Mouse (Mus musculus) lung, embryonic 14.5 days (tissue): ENCODE measurements around the gene Olfr49. TPM values are rescaled to one million over a fixed set of nuclear protein-coding genes. Genes with fewer than 3 reads are reported as not detected.

Experiments used
- ATAC-seq: fragments of 200-750 bp; cut with Nextera tagmentation; 2 replicates; pipeline ENCODE4 v1.8.0; 2017; ENCODE audit warnings: mild to moderate bottlenecking, moderate TSS enrichment, moderate library complexity; ENCODE audit not compliant: insufficient read depth
- DNase-seq: peaks from one replicate; pipeline ENCODE4 v3.0.0-alpha.2; 2015
- H3K27ac ChIP-seq: fragments of 300-500 bp; sonication (generic); 2 replicates; pipeline ENCODE4 v1.5.1; 2014; ENCODE audit warnings: low read depth, mild to moderate bottlenecking, moderate library complexity
- H3K27me3 ChIP-seq: fragments of 300-500 bp; sonication (generic); 2 replicates; pipeline ENCODE4 v1.6.1; 2014; ENCODE audit warnings: low read length, control low read depth; ENCODE audit not compliant: insufficient read depth
- H3K36me3 ChIP-seq: fragments of 300-500 bp; sonication (generic); 2 replicates; pipeline ENCODE4 v1.6.1; 2014; ENCODE audit warnings: control low read depth; ENCODE audit not compliant: insufficient read depth
- H3K4me1 ChIP-seq: fragments of 300-500 bp; sonication (generic); 2 replicates; pipeline ENCODE4 v1.6.1; 2014; ENCODE audit warnings: antibody characterized with exemption, control low read depth; ENCODE audit not compliant: insufficient read depth
- H3K4me2 ChIP-seq: fragments of 300-500 bp; sonication (generic); 2 replicates; pipeline ENCODE4 v1.6.1; 2014; ENCODE audit warnings: mild to moderate bottlenecking
- H3K4me3 ChIP-seq: fragments of 300-500 bp; sonication (generic); 2 replicates; pipeline ENCODE4 v1.5.1; 2014; ENCODE audit warnings: low read depth, low read length
- H3K9ac ChIP-seq: fragments of 300-500 bp; sonication (generic); 2 replicates; pipeline ENCODE4 v1.6.1; 2014
- H3K9me3 ChIP-seq: fragments of 300-500 bp; sonication (generic); 2 replicates; pipeline ENCODE4 v1.6.1; 2016; ENCODE audit warnings: low read depth, low read length, control low read depth
- CTCF ChIP-seq: IDR thresholded peaks from 2 replicates; pipeline ENCODE4 v1.5.1; 2016; ENCODE audit warnings: antibody characterized with exemption, low read depth
- WGBS: fragments of 180-500 bp; shearing (Covaris S2); extraction: QIAGEN DNeasy Blood & Tissue Kit; methylation state at CpG from one replicate; pipeline ENCODE4 v1.1.7; 2014; 5-methylcytosine and 5-hydroxymethylcytosine counted together
- polyA plus RNA-seq: library from polyadenylated mRNA; unstranded; fragments of >200 nt; fragmentation: Nextera tagmentation; extraction: Ambion mirVana; gene quantifications from 2 replicates; pipeline ENCODE4 v1.2.1, GENCODE M21; 2014

The Olfr49 gene
- polyA plus RNA-seq, 1 experiment from 2014 or later: not detected

DNA sequence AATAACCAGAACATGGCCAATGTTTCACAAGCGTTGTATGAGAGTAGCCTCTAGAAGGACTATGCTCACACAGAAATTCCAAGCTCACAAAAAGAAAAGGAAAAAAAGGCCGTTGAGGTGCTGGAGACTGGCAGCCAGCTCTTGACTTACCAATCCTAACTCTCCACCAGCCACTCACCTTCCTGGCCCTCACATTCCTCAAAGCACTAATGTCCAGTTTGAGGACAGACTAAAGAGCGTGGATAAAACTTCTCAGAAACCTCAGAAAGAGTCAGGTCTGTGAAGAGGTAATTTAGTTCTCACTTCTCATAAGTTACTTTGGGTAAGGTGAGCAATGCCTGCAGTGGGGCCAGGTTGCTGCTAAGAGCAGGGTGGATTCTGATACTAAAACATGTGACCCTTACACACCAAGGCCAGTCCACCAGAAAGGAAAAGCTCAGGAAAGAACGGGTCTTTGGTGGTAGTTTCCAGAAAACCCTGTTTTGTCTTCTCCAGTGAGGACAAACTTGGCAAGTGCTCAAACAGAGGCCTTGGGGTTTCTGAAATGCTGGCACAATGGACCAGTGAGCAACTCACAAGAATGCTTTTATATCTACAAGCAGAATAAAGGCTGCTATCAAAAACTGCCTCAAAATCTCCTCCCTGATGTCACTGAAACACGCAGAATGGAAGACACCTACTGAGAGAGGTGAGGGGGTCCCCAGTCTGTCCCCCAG is 48.8 kb downstream of the Olfr49 start:
- Histone ChIP-seq H3K4me3 (no peak overlapping the region), H3K27ac (no peak overlapping the region; the same call in 1 of the 2 replicates), H3K9me3 (no peaks in the 10 kb centered on the region), H3K4me2 (no peak overlapping the region), H3K9ac (no peak overlapping the region), H3K4me1 (peaks cover 11% of the 10 kb centered on the region; the same call in 1 of the 2 replicates), H3K27me3 (no peaks in the 10 kb centered on the region), H3K36me3 (peaks cover 43% of the 10 kb centered on the region)
- DNase-seq (no peak), ATAC-seq (no peak)
- no peak for TF ChIP-seq CTCF
- WGBS: 70% methylated on average over 5 of the region's 5 CpGs

DNA sequence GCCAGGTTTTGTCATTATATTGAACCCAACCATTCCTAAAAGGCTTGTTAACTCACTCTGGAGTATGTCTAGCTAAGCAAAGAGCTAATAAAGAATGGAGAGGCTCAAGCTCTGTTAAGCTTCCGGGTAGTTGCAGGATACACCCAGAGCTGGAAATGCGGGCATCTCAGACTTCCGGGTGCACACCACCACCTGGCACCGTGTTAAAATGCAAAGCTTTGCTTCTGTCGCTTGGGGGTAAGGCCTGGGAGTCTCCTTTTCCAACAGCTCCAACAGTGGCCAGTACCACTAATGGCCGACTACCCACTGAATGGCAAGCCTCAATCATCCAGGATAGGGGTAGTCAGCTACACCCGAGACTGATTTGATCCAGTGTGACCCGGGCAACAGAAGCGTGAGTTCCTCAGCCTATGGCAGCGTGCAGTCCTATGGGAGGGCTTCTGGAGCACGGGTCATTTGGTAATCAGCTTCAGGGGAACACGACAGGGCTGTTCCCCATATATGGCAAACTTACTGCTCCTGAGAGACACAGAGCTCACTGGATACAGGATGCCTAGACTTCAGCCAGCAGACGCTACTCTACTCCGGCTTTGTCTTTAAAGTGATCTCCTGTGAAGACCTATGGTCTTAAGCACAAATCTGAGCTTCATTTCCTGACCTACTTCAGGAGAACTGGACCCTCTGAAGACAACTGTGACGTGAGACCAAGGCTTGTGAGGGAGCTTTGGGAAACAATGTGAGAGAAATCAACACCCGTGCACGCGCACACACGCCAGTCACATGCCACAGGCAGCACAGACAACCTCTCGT is 50.3 kb downstream of the Olfr49 start:
- no peak for DNase-seq
- no peak for ATAC-seq

DNA sequence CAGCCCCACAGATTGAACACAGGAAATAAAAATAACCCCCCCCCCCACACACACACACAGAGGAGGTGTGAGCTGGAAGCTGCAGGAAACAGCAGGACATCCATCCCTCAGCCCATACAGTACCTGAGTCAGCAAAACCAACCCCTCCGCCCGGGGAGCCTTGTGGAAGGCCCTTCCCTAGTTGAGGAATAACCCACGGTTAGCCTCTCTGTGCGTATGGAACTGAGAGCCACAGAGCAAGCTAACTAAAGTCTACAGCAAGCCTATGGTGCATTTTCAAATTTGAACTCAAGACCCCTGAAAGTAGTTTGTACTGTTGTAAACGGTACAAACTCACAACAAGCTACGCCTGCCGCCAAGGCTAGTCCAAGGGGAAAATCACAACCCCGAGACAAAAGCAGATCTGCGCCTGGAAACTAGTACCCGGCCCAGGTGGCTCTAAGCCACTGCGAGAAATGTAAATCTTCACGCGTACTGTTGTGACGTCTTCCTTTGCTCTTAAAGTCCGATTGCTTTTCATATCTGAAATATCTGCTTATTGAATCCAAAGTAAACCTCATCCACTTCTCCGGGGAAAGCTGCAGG is 51.1 kb downstream of the Olfr49 start:
- 54% methylated on average over 16 of the region's 16 CpGs for WGBS

More for the DNA sequence above, 50.3 kb downstream of the Olfr49 start:
- no peaks in the 10 kb centered on the region for H3K9me3 ChIP-seq
- H3K27ac ChIP-seq: peak overlapping the region; percentile 78
- H3K9ac ChIP-seq: no peak overlapping the region
- peaks cover 11% of the 10 kb centered on the region; the same call in 1 of the 2 replicates for H3K4me1 ChIP-seq
- no peaks in the 10 kb centered on the region for H3K27me3 ChIP-seq
- H3K4me3 ChIP-seq: no peak overlapping the region
- 76% methylated on average over 20 of the region's 20 CpGs for WGBS
- H3K4me2 ChIP-seq: no peak overlapping the region
- TF ChIP-seq CTCF: no peak
- H3K36me3 ChIP-seq: peaks cover 35% of the 10 kb centered on the region

DNA sequence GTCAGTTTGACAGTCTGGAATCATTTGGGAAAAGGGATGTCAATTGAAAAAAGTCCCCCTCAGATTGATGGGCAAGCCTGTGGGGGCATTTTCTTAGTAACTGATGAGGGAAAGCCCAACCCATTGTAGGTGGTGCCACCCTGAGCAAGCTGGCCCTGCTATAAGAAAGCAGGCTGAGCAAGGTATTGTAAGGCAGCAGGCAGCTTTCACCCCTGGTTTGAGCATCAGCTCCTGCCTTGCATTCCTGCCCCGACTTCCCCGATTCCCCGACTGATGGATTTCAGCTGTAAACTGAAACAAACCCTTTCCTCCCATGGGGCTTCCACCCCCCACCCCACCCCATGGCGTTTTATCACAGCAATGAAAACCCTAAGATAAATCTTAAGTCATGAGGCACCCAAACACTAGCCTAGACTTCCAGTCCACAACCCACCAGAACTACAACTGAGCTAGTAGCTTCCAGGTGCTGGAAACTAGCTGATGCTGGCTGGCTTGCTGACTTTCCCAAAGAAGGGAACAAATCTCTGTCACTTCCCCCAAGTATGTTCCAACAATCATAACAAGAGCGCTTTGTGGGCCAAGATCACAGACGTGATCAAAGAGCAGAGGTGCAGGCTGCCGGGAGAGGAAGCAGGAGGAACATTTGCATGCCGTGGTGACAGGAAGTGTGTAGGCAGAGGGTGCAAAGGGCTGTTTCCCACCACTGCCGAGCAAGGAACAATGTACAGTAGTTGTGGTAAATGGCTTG is 51.8 kb downstream of the Olfr49 start:
- ATAC-seq: no peak
- H3K36me3 ChIP-seq: peaks cover 24% of the 10 kb centered on the region
- H3K4me1 ChIP-seq: peaks cover 11% of the 10 kb centered on the region; the same call in 1 of the 2 replicates
- H3K4me2 ChIP-seq: peak overlapping the region; percentile 18
- H3K27me3 ChIP-seq: no peaks in the 10 kb centered on the region
- no peaks in the 10 kb centered on the region for H3K9me3 ChIP-seq
- H3K4me3 ChIP-seq: no peak overlapping the region
- H3K27ac ChIP-seq: peak overlapping the region; percentile 78
- no peak overlapping the region for H3K9ac ChIP-seq
- TF ChIP-seq CTCF: no peak
- DNase-seq: peak; percentile 69
- WGBS: 10% methylated on average over 9 of the region's 9 CpGs

More for the DNA sequence above, 51.1 kb downstream of the Olfr49 start:
- no peak for TF ChIP-seq CTCF
- Histone ChIP-seq H3K27me3 (no peaks in the 10 kb centered on the region), H3K4me2 (peak overlapping the region; percentile 18; the same call in 1 of the 2 replicates), H3K4me3 (no peak overlapping the region), H3K4me1 (peaks cover 11% of the 10 kb centered on the region; the same call in 1 of the 2 replicates), H3K36me3 (peaks cover 27% of the 10 kb centered on the region), H3K27ac (peak overlapping the region; percentile 78), H3K9ac (no peak overlapping the region), H3K9me3 (no peaks in the 10 kb centered on the region)
- ATAC-seq (peak; percentile 63; the same call in 1 of the 2 replicates), DNase-seq (no peak)

DNA sequence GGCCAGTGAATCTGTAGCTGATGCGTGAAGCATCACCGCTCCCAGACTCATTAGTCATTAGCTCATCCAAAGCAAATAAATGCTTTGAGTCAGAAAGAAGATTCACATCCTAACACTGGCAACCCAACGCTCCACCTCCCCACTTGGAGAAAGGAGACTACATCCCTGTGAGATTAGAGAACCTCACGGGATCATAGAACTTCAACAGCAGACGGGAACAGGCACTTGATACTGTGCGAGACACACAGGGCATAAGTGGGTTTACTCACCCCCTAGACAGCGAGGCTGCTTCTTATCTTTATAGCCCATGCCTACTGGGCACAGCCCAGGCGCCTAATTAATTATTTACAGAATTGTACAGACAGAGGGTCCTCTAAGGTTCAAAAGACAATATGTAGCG is 52.6 kb downstream of the Olfr49 start:
- H3K9me3 ChIP-seq: no peaks in the 10 kb centered on the region
- no peak for TF ChIP-seq CTCF
- H3K4me2 ChIP-seq: no peak overlapping the region
- ATAC-seq (no peak), DNase-seq (no peak)
- peaks cover 21% of the 10 kb centered on the region for H3K36me3 ChIP-seq
- 40% methylated on average over 9 of the region's 9 CpGs for WGBS
- H3K27ac ChIP-seq: no peak overlapping the region
- H3K9ac ChIP-seq: no peak overlapping the region
- H3K4me1 ChIP-seq: peaks cover 17% of the 10 kb centered on the region
- no peaks in the 10 kb centered on the region for H3K27me3 ChIP-seq
- H3K4me3 ChIP-seq: no peak overlapping the region

DNA sequence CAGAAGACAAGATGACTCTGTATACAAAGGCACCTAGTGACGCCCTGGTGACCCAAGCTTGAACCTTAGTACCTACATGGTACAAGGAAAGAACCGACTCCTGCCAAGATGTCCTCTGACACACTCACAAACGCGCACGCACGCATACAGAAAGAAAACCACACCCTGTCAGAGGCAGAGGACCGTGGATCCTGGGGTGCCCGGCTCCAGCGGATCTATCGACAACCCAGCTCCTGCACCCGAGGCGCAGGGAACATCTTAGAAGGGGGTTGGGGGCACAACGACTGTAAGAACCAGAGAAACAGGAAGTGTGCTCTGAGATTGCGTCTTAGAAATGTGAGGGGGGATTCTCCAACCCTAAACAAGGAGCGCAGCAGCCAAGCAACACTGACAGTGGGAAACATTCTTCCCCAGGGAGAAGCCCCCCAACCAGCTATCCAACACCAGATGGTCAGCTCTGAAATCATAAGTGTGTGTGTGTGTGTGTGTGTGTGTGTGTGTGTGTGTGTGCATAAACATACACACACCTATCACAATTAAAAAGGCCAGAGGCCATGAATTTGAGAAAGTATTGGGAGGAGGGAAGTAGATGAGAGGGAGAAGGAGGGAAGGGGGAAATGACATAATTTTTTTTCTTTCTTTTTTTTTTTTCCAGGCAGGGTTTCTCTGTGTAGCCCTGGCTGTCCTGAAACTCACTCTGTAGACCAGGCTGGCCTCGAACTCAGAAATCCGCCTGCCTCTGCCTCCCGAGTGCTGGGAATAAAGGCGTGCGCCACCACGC is 53.4 kb downstream of the Olfr49 start:
- TF ChIP-seq CTCF: no peak
- H3K4me3 ChIP-seq: no peak overlapping the region
- DNase-seq (no peak), ATAC-seq (no peak)
- H3K36me3 ChIP-seq: peaks cover 21% of the 10 kb centered on the region
- WGBS: 53% methylated on average over 21 of the region's 21 CpGs
- no peaks in the 10 kb centered on the region for H3K9me3 ChIP-seq
- no peak overlapping the region for H3K4me2 ChIP-seq
- H3K9ac ChIP-seq: no peak overlapping the region
- no peak overlapping the region for H3K27ac ChIP-seq
- H3K27me3 ChIP-seq: no peaks in the 10 kb centered on the region
- H3K4me1 ChIP-seq: peaks cover 25% of the 10 kb centered on the region
